Mouse (Mus musculus) ES-E14 (cell line): ENCODE results near the gene Tns1. TPM values are rescaled to one million over a fixed set of nuclear protein-coding genes. Genes with fewer than 3 reads are reported as not detected.

Source experiments
- DNase-seq: peaks from one replicate; pipeline ENCODE4 v3.0.0-alpha.2; 2013; ENCODE audit warnings: low read depth, low spot score
- H3K27ac ChIP-seq: 2 replicates; pipeline ENCODE4 v1.5.1; 2012; ENCODE audit warnings: low read depth, mild to moderate bottlenecking, low read length, moderate library complexity, mixed read lengths; ENCODE audit not compliant: poor library complexity, insufficient read depth, severe bottlenecking
- H3K36me3 ChIP-seq: 2 replicates; pipeline ENCODE4 v1.6.1; 2012; ENCODE audit warnings: mild to moderate bottlenecking, low read length, moderate library complexity, mixed read lengths; ENCODE audit not compliant: control insufficient read depth, poor library complexity, insufficient read depth, severe bottlenecking
- H3K4me1 ChIP-seq, 2 experiments: fragments of 150-350 bp in 1 of 2; sonication (generic) in 1 of 2; 2 replicates each; pipeline ENCODE4 v1.6.1; 2012; ENCODE audit warnings: low read length in 2 of 2, mild to moderate bottlenecking in 1 of 2, mixed read lengths in 1 of 2; ENCODE audit not compliant: control insufficient read depth in 2 of 2, insufficient read depth in 2 of 2, poor library complexity in 1 of 2
- H3K4me3 ChIP-seq, 2 experiments: fragments of 150-350 bp in 1 of 2; sonication (generic) in 1 of 2; 2 replicates each; pipeline ENCODE4 v1.5.1; 2012; ENCODE audit warnings: low read length in 2 of 2, low read depth in 1 of 2, mild to moderate bottlenecking in 1 of 2, mixed read lengths in 1 of 2; ENCODE audit not compliant: insufficient read depth in 1 of 2, poor library complexity in 1 of 2, severe bottlenecking in 1 of 2
- H3K9ac ChIP-seq: 2 replicates; pipeline ENCODE4 v1.6.1; 2012; ENCODE audit warnings: low read depth, mild to moderate bottlenecking, low read length, mixed read lengths; ENCODE audit not compliant: poor library complexity, insufficient read depth, severe bottlenecking
- H3K9me3 ChIP-seq: fragments of 150-350 bp; sonication (generic); 2 replicates; pipeline ENCODE4 v1.6.1; 2012; ENCODE audit warnings: low read depth, mild to moderate bottlenecking, low read length; ENCODE audit not compliant: control insufficient read depth, insufficient read depth
- CHD2 ChIP-seq: IDR thresholded peaks from 2 replicates; pipeline ENCODE4 v1.6.1; 2014; ENCODE audit warnings: mild to moderate bottlenecking, low read depth, low read length, inconsistent platforms
- HCFC1 ChIP-seq: IDR thresholded peaks from 2 replicates; pipeline ENCODE4 v1.6.1; 2012; ENCODE audit warnings: low read length, inconsistent platforms, borderline replicate concordance; ENCODE audit not compliant: insufficient read depth
- MAFK ChIP-seq: IDR thresholded peaks from 2 replicates; pipeline ENCODE4 v1.6.1; 2014; ENCODE audit warnings: mild to moderate bottlenecking, low read depth, low read length, inconsistent platforms; ENCODE audit not compliant: insufficient read depth
- ZC3H11A ChIP-seq: IDR thresholded peaks from 2 replicates; pipeline ENCODE4 v1.6.1; 2012; ENCODE audit warnings: low read depth, mild to moderate bottlenecking, inconsistent platforms, low read length, borderline replicate concordance
- ZNF384 ChIP-seq: IDR thresholded peaks from 2 replicates; pipeline ENCODE4 v1.6.1; 2012; ENCODE audit warnings: low read depth, low read length, inconsistent platforms
- in situ Hi-C, 2 experiments: fragments of 600-800 bp; cut with MboI; formaldehyde crosslinking; loops; one replicate each; pipeline ENCODE4 v1.15.1; 2025; ENCODE audit warnings: low sequenced_read_pairs in 2 of 2, inconsistent platforms in 1 of 2; ENCODE audit not compliant: unreplicated experiment in 2 of 2
- total RNA-seq: library from RNA; depleted of rRNA; stranded (reverse); fragments of 300-350 nt; gene quantifications from 2 replicates; pipeline ENCODE4 v1.2.3, GENCODE M21; 2012

Tns1 gene
- total RNA-seq, 1 experiment, result 9.5 TPM

DNA sequence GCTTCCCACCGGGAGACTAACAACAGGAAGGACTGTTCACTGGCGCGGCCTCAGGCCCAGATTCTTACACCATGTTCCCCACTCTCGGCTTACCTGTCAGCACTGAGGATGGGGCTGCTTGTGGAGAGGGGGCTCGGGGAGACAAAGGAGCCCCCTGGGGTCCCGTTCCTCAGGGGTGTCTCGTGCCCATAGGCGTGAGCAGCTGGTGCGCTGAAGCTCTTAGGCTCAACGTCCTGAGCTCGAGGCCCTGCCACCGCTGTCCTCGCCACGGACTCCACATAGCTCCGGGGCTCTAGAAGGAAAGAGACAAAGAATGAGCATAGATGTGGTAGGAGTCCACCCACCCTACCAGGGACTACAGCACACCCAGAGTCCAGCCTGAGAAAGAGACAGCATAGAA, 196.4 kb downstream of the Tns1 start:
- Histone ChIP-seq H3K9ac (no peak overlapping the region), H3K36me3 (no peaks in the 10 kb centered on the region), H3K27ac (no peak overlapping the region), H3K4me3 (no peak overlapping the region), H3K9me3 (no peaks in the 10 kb centered on the region), H3K4me1 (peaks cover 2% of the 10 kb centered on the region in 2 experiments; a peak in 1 of 4 replicates)
- DNase-seq, result no peak
- in situ Hi-C loops, result no loop called here
- no peak for TF ChIP-seq ZC3H11A
- TF ChIP-seq MAFK, result no peak
- TF ChIP-seq HCFC1, result no peak
- TF ChIP-seq ZNF384, result no peak
- TF ChIP-seq CHD2, result no peak

GRCm38 (mm10) chr1:73926279-73926678, 198.0 kb downstream of the Tns1 start:
- Histone ChIP-seq H3K9me3 (no peaks in the 10 kb centered on the region), H3K9ac (no peak overlapping the region), H3K4me3 (no peak overlapping the region), H3K36me3 (no peaks in the 10 kb centered on the region), H3K27ac (no peak overlapping the region), H3K4me1 (0 out of 4 replicates have a peak, but pooled peaks cover 0 to 2% of the 10 kb centered on the region in 2 experiments)
- no peak for DNase-seq
- TF ChIP-seq ZNF384 (no peak), ZC3H11A (no peak), CHD2 (no peak)
- in situ Hi-C loops, result no loop called here

DNA sequence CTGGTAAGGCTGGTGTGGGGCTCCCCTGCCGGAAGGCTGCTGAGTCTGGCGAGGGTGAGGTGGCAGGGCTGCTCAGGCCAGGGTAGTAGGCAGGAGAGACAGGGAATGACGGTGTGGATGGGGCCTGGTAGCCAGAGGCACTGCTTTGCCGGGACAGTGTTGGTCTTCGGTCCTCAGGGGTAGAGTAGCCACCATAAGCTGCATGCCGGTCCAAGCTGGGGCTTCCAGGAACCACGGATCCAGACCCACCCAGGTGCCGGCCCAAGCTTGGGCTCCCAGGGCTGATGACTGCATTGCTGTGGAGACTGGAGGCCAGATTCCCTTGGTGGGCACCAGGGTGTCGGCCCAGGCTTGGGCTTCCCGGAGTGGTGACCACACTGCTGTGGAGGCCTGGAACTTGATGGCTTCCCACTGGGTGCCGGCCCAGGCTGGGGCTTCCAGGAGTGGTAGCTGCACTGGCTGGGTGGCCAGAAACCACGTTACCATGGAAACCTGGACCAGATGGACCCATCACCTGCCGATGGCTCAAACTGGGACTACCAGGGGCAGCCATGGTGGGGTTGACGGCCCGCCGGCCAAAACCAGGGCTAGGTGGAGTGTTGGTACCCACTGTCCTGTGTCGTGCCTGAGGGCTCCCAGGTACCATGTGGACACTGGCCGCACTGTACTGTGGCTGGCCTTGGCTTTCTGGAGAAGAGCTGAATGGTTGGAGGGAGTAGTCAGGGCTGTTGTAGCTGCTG, 199.2 kb downstream of the Tns1 start:
- no peaks in the 10 kb centered on the region for H3K36me3 ChIP-seq
- TF ChIP-seq CHD2 (no peak), HCFC1 (no peak), ZNF384 (no peak), MAFK (no peak), ZC3H11A (no peak)
- no peaks in the 10 kb centered on the region for H3K9me3 ChIP-seq
- no peak overlapping the region for H3K27ac ChIP-seq
- no peaks in the 10 kb centered on the region for H3K4me1 ChIP-seq
- DNase-seq, result no peak
- in situ Hi-C loops, result no loop called here
- no peak overlapping the region for H3K9ac ChIP-seq
- no peak overlapping the region for H3K4me3 ChIP-seq

DNA sequence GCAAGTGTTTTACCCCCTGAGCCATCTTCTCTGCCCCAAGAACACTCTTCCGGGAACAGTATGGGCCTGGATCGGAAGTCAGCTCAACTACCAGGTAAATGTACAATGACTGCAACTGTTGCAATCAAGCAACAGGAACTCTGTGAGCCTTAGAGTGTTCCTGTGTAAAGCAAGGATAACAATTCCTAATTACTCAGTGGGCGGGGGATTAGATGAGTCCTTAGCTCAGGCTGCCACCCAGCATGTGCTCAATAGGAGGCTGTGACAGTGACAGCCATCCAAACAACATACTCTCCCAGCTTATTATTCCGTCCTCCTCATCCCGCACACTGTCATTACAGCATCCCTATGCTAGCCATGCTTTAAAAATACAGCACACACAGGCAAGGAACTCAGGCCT, 200.0 kb downstream of the Tns1 start:
- Histone ChIP-seq H3K36me3 (no peaks in the 10 kb centered on the region), H3K27ac (no peak overlapping the region), H3K4me3 (no peak overlapping the region), H3K9ac (no peak overlapping the region), H3K9me3 (no peaks in the 10 kb centered on the region), H3K4me1 (no peaks in the 10 kb centered on the region)
- DNase-seq, result no peak
- TF ChIP-seq CHD2 (no peak), ZC3H11A (no peak), ZNF384 (no peak), MAFK (no peak), HCFC1 (no peak)
- in situ Hi-C loops, result no loop called here

GRCm38 (mm10) chr1:73923185-73923584, 201.1 kb downstream of the Tns1 start:
- no peak overlapping the region for H3K4me3 ChIP-seq
- in situ Hi-C loops, result no loop called here
- DNase-seq, result no peak
- H3K9ac ChIP-seq, result no peak overlapping the region
- no peaks in the 10 kb centered on the region for H3K9me3 ChIP-seq
- no peaks in the 10 kb centered on the region for H3K4me1 ChIP-seq
- TF ChIP-seq MAFK (no peak), HCFC1 (no peak), CHD2 (no peak), ZNF384 (no peak), ZC3H11A (no peak)
- H3K36me3 ChIP-seq, result no peaks in the 10 kb centered on the region
- H3K27ac ChIP-seq, result no peak overlapping the region
